Mouse (Mus musculus) forebrain, embryonic 16.5 days (tissue): ENCODE measurements around the gene Prkce. TPM values are rescaled to one million over a fixed set of nuclear protein-coding genes. Genes with fewer than 3 reads are reported as not detected.

ENCODE experiments used
- ATAC-seq: fragments of 200-750 bp; cut with Nextera tagmentation; 2 replicates; pipeline ENCODE4 v1.8.0; 2017; ENCODE audit warnings: mild to moderate bottlenecking, moderate library complexity
- H3K27ac ChIP-seq: fragments of 300-500 bp; sonication (generic); 2 replicates; pipeline ENCODE4 v1.5.1; 2014; ENCODE audit warnings: low read length, control low read depth
- H3K27me3 ChIP-seq: fragments of 300-500 bp; sonication (generic); replicated peaks from 2 replicates; pipeline ENCODE4 v1.6.1; 2014; ENCODE audit warnings: low read length; ENCODE audit not compliant: control insufficient read depth, insufficient read depth
- H3K36me3 ChIP-seq: fragments of 300-500 bp; sonication (generic); 2 replicates; pipeline ENCODE4 v1.6.1; 2014; ENCODE audit not compliant: control insufficient read depth, insufficient read depth
- H3K4me1 ChIP-seq: fragments of 300-500 bp; sonication (generic); replicated peaks from 2 replicates; pipeline ENCODE4 v1.6.1; 2014; ENCODE audit warnings: low read length; ENCODE audit not compliant: control insufficient read depth, insufficient read depth
- H3K4me2 ChIP-seq: fragments of 300-500 bp; sonication (generic); 2 replicates; pipeline ENCODE4 v1.6.1; 2014; ENCODE audit warnings: mild to moderate bottlenecking, low read length, control low read depth
- H3K4me3 ChIP-seq: fragments of 300-500 bp; sonication (generic); replicated peaks from 2 replicates; pipeline ENCODE4 v1.5.1; 2014; ENCODE audit warnings: mild to moderate bottlenecking, low read length, control low read depth
- H3K9ac ChIP-seq: fragments of 300-500 bp; sonication (generic); replicated peaks from 2 replicates; pipeline ENCODE4 v1.6.1; 2014; ENCODE audit warnings: low read depth, low read length, control low read depth
- H3K9me3 ChIP-seq: fragments of 300-500 bp; sonication (generic); 2 replicates; pipeline ENCODE4 v1.6.1; 2016; ENCODE audit warnings: low read length; ENCODE audit not compliant: control insufficient read depth
- WGBS: fragments of 180-500 bp; shearing (Covaris S2); extraction: QIAGEN DNeasy Blood & Tissue Kit; methylation state at CpG from one replicate; pipeline ENCODE4 v1.1.7; 2014; 5-methylcytosine and 5-hydroxymethylcytosine counted together
- polyA plus RNA-seq: library from polyadenylated mRNA; unstranded; fragments of >200 nt; fragmentation: Nextera tagmentation; extraction: Ambion mirVana; gene quantifications from 2 replicates; pipeline ENCODE4 v1.2.1, GENCODE M21; 2015

Prkce gene
- polyA plus RNA-seq, 1 experiment from 2014 or later: 42.9 TPM

- Histone ChIP-seq H3K27me3 (no peaks in the 10 kb centered on the region), H3K27ac (no peak overlapping the region), H3K4me3 (no peak overlapping the region), H3K9ac (no peak overlapping the region), H3K36me3 (no peaks in the 10 kb centered on the region), H3K9me3 (no peaks in the 10 kb centered on the region), H3K4me1 (no peaks in the 10 kb centered on the region), H3K4me2 (no peak overlapping the region)
- WGBS: 58% methylated on average over 3 of the region's 3 CpGs
- ATAC-seq: no peak
Measured at GRCm38 (mm10) chr17:86622862-86623261, 455.3 kb downstream of the Prkce start.

GRCm38 (mm10) chr17:86626523-86626922 lies 458.9 kb downstream of the Prkce start:
- WGBS: 94% methylated on average over 6 of the region's 6 CpGs
- no peak overlapping the region for H3K4me3 ChIP-seq
- H3K9me3 ChIP-seq: no peaks in the 10 kb centered on the region
- H3K36me3 ChIP-seq: peaks cover 3% of the 10 kb centered on the region; the same call in 1 of the 2 replicates
- no peak overlapping the region for H3K9ac ChIP-seq
- no peak overlapping the region for H3K27ac ChIP-seq
- ATAC-seq: no peak
- peaks cover 4% of the 10 kb centered on the region; the same call in 1 of the 2 replicates for H3K4me1 ChIP-seq
- H3K27me3 ChIP-seq: no peaks in the 10 kb centered on the region
- no peak overlapping the region for H3K4me2 ChIP-seq

GRCm38 (mm10) chr17:86633131-86633530 lies 465.5 kb downstream of the Prkce start:
- 91% methylated on average over 4 of the region's 4 CpGs for WGBS
- ATAC-seq: no peak
- H3K27ac ChIP-seq: no peak overlapping the region
- H3K4me3 ChIP-seq: no peak overlapping the region
- H3K4me1 ChIP-seq: peaks cover 4% of the 10 kb centered on the region; the same call in 1 of the 2 replicates
- peaks cover 3% of the 10 kb centered on the region; the same call in 1 of the 2 replicates for H3K36me3 ChIP-seq
- H3K9ac ChIP-seq: no peak overlapping the region
- H3K27me3 ChIP-seq: no peaks in the 10 kb centered on the region
- no peak overlapping the region for H3K4me2 ChIP-seq
- no peaks in the 10 kb centered on the region for H3K9me3 ChIP-seq

- Histone ChIP-seq H3K27ac (no peak overlapping the region), H3K4me2 (no peak overlapping the region), H3K9ac (no peak overlapping the region), H3K4me1 (no peaks in the 10 kb centered on the region), H3K4me3 (no peak overlapping the region), H3K9me3 (no peaks in the 10 kb centered on the region), H3K27me3 (no peaks in the 10 kb centered on the region), H3K36me3 (no peaks in the 10 kb centered on the region)
- ATAC-seq: no peak
- 77% methylated on average over 1 of the region's 1 CpGs for WGBS
Measured at GRCm38 (mm10) chr17:86637311-86637710, 469.7 kb downstream of the Prkce start.

- no peak overlapping the region for H3K4me3 ChIP-seq
- no peak overlapping the region for H3K9ac ChIP-seq
- H3K36me3 ChIP-seq: no peaks in the 10 kb centered on the region
- no peak for ATAC-seq
- H3K4me1 ChIP-seq: no peaks in the 10 kb centered on the region
- WGBS: 80% methylated on average over 3 of the region's 3 CpGs
- no peaks in the 10 kb centered on the region for H3K27me3 ChIP-seq
- H3K4me2 ChIP-seq: no peak overlapping the region
- no peak overlapping the region for H3K27ac ChIP-seq
- H3K9me3 ChIP-seq: no peaks in the 10 kb centered on the region
Measured at GRCm38 (mm10) chr17:86639279-86639678, 471.7 kb downstream of the Prkce start.

- 95% methylated on average over 3 of the region's 3 CpGs for WGBS
Measured at GRCm38 (mm10) chr17:86647226-86647625, 479.6 kb downstream of the Prkce start.

GRCm38 (mm10) chr17:86648856-86649435 lies 481.4 kb downstream of the Prkce start:
- H3K27ac ChIP-seq: no peak overlapping the region
- ATAC-seq: no peak
- no peaks in the 10 kb centered on the region for H3K36me3 ChIP-seq
- no peak overlapping the region for H3K4me3 ChIP-seq
- no peaks in the 10 kb centered on the region for H3K27me3 ChIP-seq
- no peaks in the 10 kb centered on the region for H3K4me1 ChIP-seq
- no peak overlapping the region for H3K9ac ChIP-seq
- H3K9me3 ChIP-seq: no peaks in the 10 kb centered on the region
- no peak overlapping the region for H3K4me2 ChIP-seq
- WGBS: 86% methylated on average over 12 of the region's 12 CpGs

More at GRCm38 (mm10) chr17:86647226-86647625, 479.6 kb downstream of the Prkce start:
- H3K4me2 ChIP-seq: no peak overlapping the region
- H3K36me3 ChIP-seq: no peaks in the 10 kb centered on the region
- no peak overlapping the region for H3K27ac ChIP-seq
- H3K9me3 ChIP-seq: no peaks in the 10 kb centered on the region
- H3K4me1 ChIP-seq: no peaks in the 10 kb centered on the region
- ATAC-seq: no peak
- no peak overlapping the region for H3K9ac ChIP-seq
- H3K4me3 ChIP-seq: no peak overlapping the region
- no peaks in the 10 kb centered on the region for H3K27me3 ChIP-seq

GRCm38 (mm10) chr17:86650241-86650640 lies 482.7 kb downstream of the Prkce start:
- no peak for ATAC-seq
- H3K4me2 ChIP-seq: no peak overlapping the region
- H3K4me3 ChIP-seq: no peak overlapping the region
- H3K36me3 ChIP-seq: no peaks in the 10 kb centered on the region
- no peaks in the 10 kb centered on the region for H3K9me3 ChIP-seq
- H3K27ac ChIP-seq: no peak overlapping the region
- no peaks in the 10 kb centered on the region for H3K4me1 ChIP-seq
- H3K9ac ChIP-seq: no peak overlapping the region
- 92% methylated on average over 6 of the region's 6 CpGs for WGBS
- no peaks in the 10 kb centered on the region for H3K27me3 ChIP-seq

- H3K4me3 ChIP-seq: no peak overlapping the region
- H3K4me1 ChIP-seq: no peaks in the 10 kb centered on the region
- no peaks in the 10 kb centered on the region for H3K36me3 ChIP-seq
- H3K9me3 ChIP-seq: no peaks in the 10 kb centered on the region
- H3K4me2 ChIP-seq: no peak overlapping the region
- WGBS: 79% methylated on average over 4 of the region's 4 CpGs
- H3K9ac ChIP-seq: no peak overlapping the region
- ATAC-seq: no peak
- no peaks in the 10 kb centered on the region for H3K27me3 ChIP-seq
- no peak overlapping the region for H3K27ac ChIP-seq
Measured at GRCm38 (mm10) chr17:86651091-86651490, 483.5 kb downstream of the Prkce start.

- Histone ChIP-seq H3K9ac (no peak overlapping the region), H3K4me2 (no peak overlapping the region), H3K36me3 (no peaks in the 10 kb centered on the region), H3K27ac (no peak overlapping the region), H3K27me3 (no peaks in the 10 kb centered on the region), H3K4me3 (no peak overlapping the region), H3K9me3 (no peaks in the 10 kb centered on the region), H3K4me1 (no peaks in the 10 kb centered on the region)
- WGBS: 100% methylated on average over 1 of the region's 1 CpGs
- no peak for ATAC-seq
Measured at GRCm38 (mm10) chr17:86652751-86653150, 485.2 kb downstream of the Prkce start.
